Mouse (Mus musculus): Measurements from ENCODE around the gene Ppil3.

Ppil3 gene

DNA sequence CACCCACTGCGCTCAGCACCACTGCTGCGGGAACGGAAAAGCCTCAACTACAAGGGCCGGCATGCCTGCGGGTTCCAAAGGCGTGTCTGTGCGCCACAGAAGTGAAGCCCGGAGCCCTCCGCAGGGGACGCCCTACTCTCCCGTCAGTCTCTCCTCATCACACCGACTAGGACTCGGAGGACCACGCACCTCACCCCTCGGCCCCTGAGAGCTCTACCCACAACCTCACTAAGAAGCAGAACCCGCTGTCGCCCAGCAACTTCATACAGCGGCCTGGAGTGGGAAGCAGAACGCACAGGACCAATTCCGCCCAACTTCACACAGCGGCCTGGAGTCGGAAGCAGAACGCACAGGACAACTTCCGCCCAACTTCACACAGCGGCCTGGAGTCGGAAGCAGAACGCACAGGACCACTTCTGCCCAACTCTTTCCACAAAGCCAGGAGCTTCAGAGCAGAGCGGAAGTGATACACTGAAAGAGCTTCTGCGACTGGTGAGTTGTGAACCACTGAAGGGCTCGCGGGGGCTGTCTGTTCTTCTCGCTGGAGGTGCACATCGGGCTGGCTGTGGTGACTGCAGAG lies at the start of gene Ppil3, which contains the start of gene Nif3l1:
Gene Ppil3, minus strand, starts transcription at position 344 of the 580 bp plus-strand sequence.
Gene Nif3l1, plus strand, starts transcription at position 9 of the 580 bp plus-strand sequence.
- in situ Hi-C loops (cut with MseI, MboI) = no loop called here

DNA sequence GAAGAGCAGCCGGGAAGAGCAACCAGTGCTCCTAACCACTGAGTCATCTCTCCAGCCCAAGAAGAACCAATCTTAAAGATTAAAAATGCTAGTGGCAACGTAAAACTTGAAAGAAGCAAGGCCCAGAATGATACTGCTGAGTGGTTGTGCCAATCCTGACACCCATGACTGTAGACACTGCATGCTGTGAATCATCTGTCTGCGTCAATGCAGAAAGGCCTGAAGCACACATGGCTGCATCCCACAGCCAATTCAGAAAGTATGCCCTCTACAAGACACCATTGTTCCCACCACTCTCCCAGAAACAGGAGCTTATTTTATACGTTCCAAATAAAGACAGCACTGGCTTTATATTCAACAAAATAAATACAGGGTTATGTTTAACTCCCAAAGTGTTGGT lies 37.4 kb upstream of the Ppil3 start:
- in situ Hi-C loops (cut with MseI, MboI) = no loop called here

GRCm38 (mm10) chr1:58475662-58476061 lies 30.4 kb upstream of the Ppil3 start:
- in situ Hi-C loops (cut with MseI, MboI) = no loop called here

- in situ Hi-C loops (cut with MseI, MboI) = no loop called here
Measured at GRCm38 (mm10) chr1:58465561-58465960, 20.3 kb upstream of the Ppil3 start.

DNA sequence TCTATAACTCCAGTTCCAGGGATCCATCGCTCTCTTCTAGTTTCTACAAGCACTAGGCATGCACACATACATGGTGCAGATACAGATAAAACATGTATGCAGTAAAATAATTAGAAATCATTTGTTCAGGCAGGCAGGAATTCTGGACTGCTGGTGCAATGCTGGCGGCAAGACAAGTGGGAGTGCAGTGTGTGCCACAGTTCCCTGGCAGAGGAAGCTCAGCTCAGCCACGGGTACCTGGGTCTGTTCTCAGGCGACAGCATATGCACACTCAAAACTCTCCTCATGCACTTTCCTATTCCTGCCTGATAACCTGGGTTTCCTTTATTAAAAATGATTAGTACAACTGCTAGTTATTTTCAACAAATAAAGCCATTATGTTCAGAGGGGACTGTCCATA lies 19.8 kb upstream of the Ppil3 start:
- in situ Hi-C loops (cut with MseI, MboI) = no loop called here

- in situ Hi-C loops (cut with MseI, MboI) = no loop called here
Measured at GRCm38 (mm10) chr1:58463935-58464334, 18.6 kb upstream of the Ppil3 start.

DNA sequence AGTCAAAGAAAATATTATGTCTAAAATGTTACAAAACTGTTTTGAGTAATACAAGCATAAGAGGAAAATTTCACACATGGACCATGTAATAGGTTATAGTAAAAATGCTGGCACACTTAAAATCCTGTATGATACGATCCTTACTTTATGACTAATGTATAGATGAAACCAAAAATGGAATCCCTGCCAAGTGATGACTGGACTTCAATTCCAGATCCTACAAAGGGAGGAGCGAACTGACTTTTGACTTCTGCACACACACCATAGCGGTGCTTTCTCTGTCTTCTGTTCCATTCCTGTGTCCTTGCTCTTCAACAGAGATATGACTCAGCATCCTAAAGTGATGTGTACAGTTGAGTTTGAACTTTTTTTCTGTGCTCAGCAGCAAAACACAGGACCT lies 15.3 kb upstream of the Ppil3 start:
- in situ Hi-C loops (cut with MseI, MboI) = no loop called here

GRCm38 (mm10) chr1:58458867-58459266 lies 13.6 kb upstream of the Ppil3 start:
- in situ Hi-C loops (cut with MseI, MboI) = no loop called here

- in situ Hi-C loops (cut with MseI, MboI) = no loop called here
Measured at GRCm38 (mm10) chr1:58458175-58458574, 12.9 kb upstream of the Ppil3 start.

GRCm38 (mm10) chr1:58454316-58454715 lies 9.0 kb upstream of the Ppil3 start:
- in situ Hi-C loops (cut with MseI, MboI) = no loop called here

- in situ Hi-C loops (cut with MseI, MboI) = no loop called here
Measured at GRCm38 (mm10) chr1:58448396-58448795, 3.1 kb upstream of the Ppil3 start.

- in situ Hi-C loops (cut with MseI, MboI) = no loop called here
Measured at GRCm38 (mm10) chr1:58447766-58448165, 2.5 kb upstream of the Ppil3 start.

DNA sequence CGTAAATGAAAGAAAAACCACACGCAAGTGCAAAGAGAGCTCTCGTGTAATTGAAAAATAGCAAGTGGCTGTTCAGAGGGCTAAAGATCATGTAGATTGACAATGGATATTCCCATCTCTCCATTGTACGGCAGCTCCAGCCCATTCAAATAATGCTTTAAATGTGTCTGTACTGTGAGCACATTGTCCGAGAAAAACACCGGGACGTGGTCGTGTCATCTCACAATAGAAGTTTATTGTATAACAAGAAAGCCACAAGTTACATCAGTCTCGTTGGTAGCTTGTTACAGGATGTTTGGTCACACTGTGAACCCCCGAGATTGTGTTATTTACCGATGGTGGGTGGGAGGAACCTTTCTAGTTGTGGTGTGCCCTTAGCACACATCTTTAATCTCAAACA lies 575 bp upstream of the Ppil3 start:
- in situ Hi-C loops (cut with MseI, MboI) = no loop called here

GRCm38 (mm10) chr1:58444691-58445090 lies 595 bp downstream of the Ppil3 start:
- in situ Hi-C loops (cut with MseI, MboI) = no loop called here

DNA sequence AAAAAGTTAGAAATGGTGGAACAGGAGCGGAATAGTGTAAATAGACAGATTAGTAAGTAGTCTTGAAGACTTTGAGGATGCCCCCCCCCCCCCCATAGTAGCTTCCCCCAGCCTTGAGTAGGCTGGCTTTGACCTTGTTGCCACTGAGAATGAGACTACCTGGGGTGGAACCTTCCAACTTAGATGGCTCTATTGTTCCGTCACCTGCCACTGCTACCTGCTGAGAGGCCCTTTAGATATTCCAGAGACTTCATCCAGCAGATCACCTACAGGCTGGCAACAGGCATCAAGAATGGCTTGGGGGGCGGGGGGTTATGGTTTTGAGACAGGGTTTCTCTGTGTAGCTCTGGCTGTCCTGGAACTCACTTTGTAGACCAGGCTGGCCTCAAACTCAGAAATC lies 20.7 kb downstream of the Ppil3 start:
- in situ Hi-C loops (cut with MseI, MboI) = no loop called here

- in situ Hi-C loops (cut with MseI, MboI) = no loop called here
Measured at GRCm38 (mm10) chr1:58423371-58424248, 21.7 kb downstream of the Ppil3 start, which contains the start of gene Clk1. TSS of gene Clk1 (minus strand) at chr1:58424066.

- in situ Hi-C loops (cut with MseI, MboI) = no loop called here
Measured at GRCm38 (mm10) chr1:58422879-58423278, 22.4 kb downstream of the Ppil3 start.

DNA sequence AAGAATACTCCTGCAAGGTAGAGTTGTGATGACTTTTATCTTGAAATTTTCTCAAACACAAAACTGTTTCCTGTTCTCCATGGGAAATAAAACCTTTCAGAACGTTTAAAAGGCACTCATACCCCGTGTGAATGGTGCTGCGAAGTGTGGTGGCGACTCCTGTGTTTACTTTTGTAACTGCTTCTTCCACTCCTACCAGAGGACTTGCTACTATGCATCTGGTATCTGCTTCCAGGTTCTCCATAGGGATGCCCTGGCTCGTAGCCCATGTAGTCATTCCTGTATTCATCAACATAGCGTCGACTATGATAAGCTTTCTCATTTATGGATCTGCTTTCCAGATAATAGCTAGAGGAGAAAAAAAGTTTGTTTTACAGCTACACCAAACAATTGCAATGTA lies 24.3 kb downstream of the Ppil3 start:
- in situ Hi-C loops (cut with MseI, MboI) = no loop called here

DNA sequence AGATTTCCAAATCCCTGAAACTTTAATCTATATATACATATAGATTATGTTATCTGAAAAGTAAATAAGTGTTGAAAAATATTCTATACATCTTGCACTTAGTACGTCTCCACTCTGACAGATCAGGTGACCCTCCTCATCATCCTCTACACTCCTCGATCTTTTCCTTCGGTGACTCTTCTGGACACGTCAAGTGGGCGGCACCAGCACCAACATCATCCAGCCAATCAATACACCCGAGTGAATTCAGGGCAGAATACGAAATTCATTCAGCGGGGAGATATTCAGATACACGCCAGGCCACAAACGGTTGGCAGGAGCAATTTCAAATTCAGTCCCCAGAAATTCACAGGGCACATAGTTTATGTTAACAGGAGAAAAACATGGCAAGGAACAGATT lies 25.3 kb downstream of the Ppil3 start:
- in situ Hi-C loops (cut with MseI, MboI) = no loop called here

DNA sequence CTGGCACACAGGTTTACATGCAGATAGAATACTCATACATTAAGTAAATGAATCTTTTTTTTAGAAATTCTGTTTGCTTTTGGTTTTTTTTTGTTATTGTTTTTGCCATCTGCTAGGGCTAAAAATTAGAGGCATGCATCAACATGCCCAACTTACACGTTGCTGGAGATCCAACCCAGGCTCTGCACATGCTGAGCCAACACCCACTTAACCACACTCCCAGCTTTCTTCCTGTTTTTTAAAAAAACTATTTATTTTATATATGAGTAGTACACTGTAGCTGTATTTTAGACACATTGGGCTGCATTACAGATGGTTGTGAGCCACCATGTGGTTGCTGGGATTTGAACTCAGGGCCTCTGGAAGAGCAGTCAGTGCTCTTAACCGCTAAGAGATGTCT lies 29.2 kb downstream of the Ppil3 start:
- in situ Hi-C loops (cut with MseI, MboI) = no loop called here

- in situ Hi-C loops (cut with MseI, MboI) = no loop called here
Measured at GRCm38 (mm10) chr1:58415442-58415841, 29.8 kb downstream of the Ppil3 start.

DNA sequence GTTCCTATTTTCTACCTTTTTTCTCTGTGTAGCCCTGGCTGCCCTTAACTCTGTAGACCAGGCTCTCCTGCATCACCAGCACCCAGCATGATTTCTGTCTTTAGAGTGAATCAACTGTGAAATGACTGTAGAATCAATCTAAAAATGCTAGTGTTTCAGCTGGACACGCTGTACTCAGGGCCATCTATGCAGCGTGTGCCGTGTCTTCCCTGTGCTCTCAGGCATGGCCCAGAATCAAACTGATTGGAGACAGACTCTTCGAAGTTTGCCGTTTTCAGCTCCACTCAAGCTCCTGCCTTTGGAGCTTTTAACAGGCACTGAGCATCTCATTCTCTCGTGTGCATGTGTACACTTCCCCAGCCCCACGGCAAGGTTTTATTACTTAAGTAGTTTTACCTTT lies 34.5 kb downstream of the Ppil3 start:
- in situ Hi-C loops (cut with MseI, MboI) = no loop called here

- in situ Hi-C loops (cut with MseI, MboI) = no loop called here
Measured at GRCm38 (mm10) chr1:58410198-58410588, 35.1 kb downstream of the Ppil3 start.

Measured in mouse trophoblast stem cell (cell line).